Mouse (Mus musculus) stomach, postnatal 0 days (tissue): ENCODE measurements around the gene Cog6.

Experiments used
- CTCF ChIP-seq: IDR thresholded peaks from 2 replicates; pipeline ENCODE4 v1.5.1; 2016; ENCODE audit warnings: antibody characterized with exemption, low read depth, mild to moderate bottlenecking, moderate library complexity
- EP300 ChIP-seq: optimal IDR thresholded peaks from 2 replicates; pipeline ENCODE3; 2016; ENCODE audit warnings: antibody characterized with exemption

GRCm38 (mm10) chr3:53036076-53036475 lies 19.0 kb upstream of the Cog6 start:
- TF ChIP-seq CTCF (no peak), EP300 (no peak)
